Comparison of ENCODE assay signal across 13 mouse cellular contexts in genomic region chr7:101870629-101871028, GRCm38 (mm10). TPM values are rescaled to one million over a fixed set of nuclear protein-coding genes. Genes with fewer than 3 reads are reported as not detected.
DNase-seq lines count a peak whose midpoint lies in the region; ATAC-seq and TF ChIP-seq lines count a peak whose summit lies in the region.
"Had no signal": no experiment of that assay in that cellular context is flagged by ENCODE, and none has a peak within 500 bp of the region (broad histone marks: within the 10 kb centered on the region; RNA-seq: fewer than 3 reads in every experiment).

Gene Folr1, minus strand, starts transcription at chr7:101870788.

- no peaks in the 10 kb centered on the region for H3K36me3 ChIP-seq in lung, embryonic 14.5 days (ENCODE audit: insufficient read depth)
- H3K36me3 ChIP-seq in hindbrain, embryonic 11.5 days (ENCODE audit: control insufficient read depth, insufficient read depth, low read length): no peaks in the 10 kb centered on the region
- H3K36me3 ChIP-seq in kidney, adult 2 months (ENCODE audit: control insufficient read depth, insufficient read depth, low read length): no peaks in the 10 kb centered on the region; the same call in 1 of the 2 replicates
- no peaks in the 10 kb centered on the region for H3K36me3 ChIP-seq in midbrain, embryonic 16.5 days (ENCODE audit: control insufficient read depth, insufficient read depth, low read length)
- H3K36me3 ChIP-seq: G1E; neural tube, embryonic 12.5 days had no signal

- peak within 1 kb of the TSS; percentile 33; the same call in 1 of the 2 replicates for H3K27ac ChIP-seq in lung, embryonic 14.5 days (ENCODE audit: low read depth)
- no peak within 1 kb of the TSS for H3K27ac ChIP-seq in hindbrain, embryonic 11.5 days (ENCODE audit: low read depth, low read length)
- H3K27ac ChIP-seq in kidney, adult 2 months (ENCODE audit: insufficient read depth, low read depth, low read length): peak within 1 kb of the TSS; percentile 84
- no peak within 1 kb of the TSS for H3K27ac ChIP-seq in midbrain, embryonic 16.5 days (ENCODE audit: low read length)
- H3K27ac ChIP-seq: neural tube, embryonic 12.5 days had no signal

- H3K9me3 ChIP-seq in lung, embryonic 14.5 days (ENCODE audit: low read depth, low read length): no peaks in the 10 kb centered on the region
- H3K9me3 ChIP-seq in hindbrain, embryonic 11.5 days (ENCODE audit: control insufficient read depth, low read length): no peaks in the 10 kb centered on the region
- no peaks in the 10 kb centered on the region for H3K9me3 ChIP-seq in midbrain, embryonic 16.5 days (replicated peaks; ENCODE audit: control insufficient read depth, low read length, poor library complexity, severe bottlenecking)
- H3K9me3 ChIP-seq: G1E; neural tube, embryonic 12.5 days had no signal

- TF ChIP-seq POLR2A in kidney, adult 2 months (IDR thresholded peaks at IDR 0.05; ENCODE audit: low read depth, low read length): no peak

- WGBS in lung, embryonic 14.5 days: 64% methylated on average over 2 of the region's 2 CpGs
- 66% methylated on average over 2 of the region's 2 CpGs for WGBS in hindbrain, embryonic 11.5 days
- 46% methylated on average over 2 of the region's 2 CpGs for WGBS in kidney, adult 2 months
- WGBS in midbrain, embryonic 16.5 days: 74% methylated on average over 2 of the region's 2 CpGs

- no peak within 1 kb of the TSS for H3K9ac ChIP-seq in lung, embryonic 14.5 days
- H3K9ac ChIP-seq in hindbrain, embryonic 11.5 days (ENCODE audit: low read depth, low read length): no peak within 1 kb of the TSS
- no peak within 1 kb of the TSS for H3K9ac ChIP-seq in midbrain, embryonic 16.5 days (ENCODE audit: low read depth, low read length)
- H3K9ac ChIP-seq: neural tube, embryonic 12.5 days had no signal

- H3K4me3 ChIP-seq in lung, embryonic 14.5 days (ENCODE audit: low read depth, low read length): no peak within 1 kb of the TSS
- no peak within 1 kb of the TSS for H3K4me3 ChIP-seq in hindbrain, embryonic 11.5 days (ENCODE audit: low read depth, low read length)
- H3K4me3 ChIP-seq in kidney, adult 2 months (ENCODE audit: insufficient read depth, low read depth, low read length): peak within 1 kb of the TSS; percentile 51
- no peak within 1 kb of the TSS for H3K4me3 ChIP-seq in midbrain, embryonic 16.5 days (ENCODE audit: low read depth, low read length)
- H3K4me3 ChIP-seq: neural tube, embryonic 12.5 days had no signal

- no peaks in the 10 kb centered on the region for H3K4me1 ChIP-seq in lung, embryonic 14.5 days (ENCODE audit: insufficient read depth)
- H3K4me1 ChIP-seq in hindbrain, embryonic 11.5 days (replicated peaks; ENCODE audit: control insufficient read depth, insufficient read depth, low read length): no peaks in the 10 kb centered on the region
- H3K4me1 ChIP-seq in kidney, adult 2 months (ENCODE audit: control insufficient read depth, insufficient read depth, low read length): peaks cover 13% of the 10 kb centered on the region; the same call in 1 of the 2 replicates
- H3K4me1 ChIP-seq in midbrain, embryonic 16.5 days (ENCODE audit: control insufficient read depth, insufficient read depth, low read length): no peaks in the 10 kb centered on the region
- H3K4me1 ChIP-seq: neural tube, embryonic 12.5 days had no signal

- no peak for DNase-seq in lung, embryonic 14.5 days
- no peak for DNase-seq in lung, postnatal 14 days
- DNase-seq in hindbrain, embryonic 11.5 days (ENCODE audit: low spot score): no peak
- peak; percentile 90 for DNase-seq in kidney, adult 2 months
- no peak for DNase-seq in urinary bladder, postnatal 25 days (ENCODE audit: low spot score)
- DNase-seq: cerebellum, postnatal 14 days; lung, adult 18-20 months; right cerebral cortex, postnatal 4 days; thymus, postnatal 25 days had no signal

- H3K4me2 ChIP-seq in lung, embryonic 14.5 days: no peak within 1 kb of the TSS
- H3K4me2 ChIP-seq in hindbrain, embryonic 11.5 days (replicated peaks; ENCODE audit: low read depth, low read length): no peak within 1 kb of the TSS
- no peak within 1 kb of the TSS for H3K4me2 ChIP-seq in midbrain, embryonic 16.5 days (ENCODE audit: low read length)
- H3K4me2 ChIP-seq: neural tube, embryonic 12.5 days had no signal

- no peak for ATAC-seq in lung, embryonic 14.5 days (ENCODE audit: insufficient read depth)
- ATAC-seq in hindbrain, embryonic 11.5 days (ENCODE audit: low FRiP score): no peak
- ATAC-seq in midbrain, embryonic 16.5 days: no peak
- no peak for ATAC-seq in frontal cortex, adult (ENCODE audit: low TSS enrichment)

- no peak for TF ChIP-seq CTCF in lung, embryonic 14.5 days (IDR thresholded peaks at IDR 0.05; ENCODE audit: low read depth)
- no peak for TF ChIP-seq CTCF in kidney, adult 2 months (conservative IDR thresholded peaks at IDR 0.05; ENCODE audit: insufficient read depth, insufficient read length, low read depth, low read length)

- H3K27me3 ChIP-seq in lung, embryonic 14.5 days (ENCODE audit: insufficient read depth, low read length): no peaks in the 10 kb centered on the region
- H3K27me3 ChIP-seq in hindbrain, embryonic 11.5 days (ENCODE audit: control insufficient read depth, insufficient read depth, low read length): no peaks in the 10 kb centered on the region
- no peaks in the 10 kb centered on the region for H3K27me3 ChIP-seq in kidney, adult 2 months (replicated peaks; ENCODE audit: control insufficient read depth, insufficient read depth, low read length)
- H3K27me3 ChIP-seq in midbrain, embryonic 16.5 days (ENCODE audit: control insufficient read depth, insufficient read depth, low read depth, low read length): no peaks in the 10 kb centered on the region
- H3K27me3 ChIP-seq: neural tube, embryonic 12.5 days had no signal

RNA-seq across cellular contexts. Expression of gene Folr1, which starts in this region (rescaled TPM):
- 0.20 and 0.73 TPM in 2 replicates for polyA plus RNA-seq in lung, embryonic 14.5 days (2014; fragmentation: Nextera tagmentation; extraction: Ambion mirVana)
- polyA plus RNA-seq in hindbrain, embryonic 11.5 days (2014; fragmentation: Nextera tagmentation; extraction: Ambion mirVana): 11.5 and 12.1 TPM in 2 replicates
- 942 and 1,044 TPM in 2 replicates for polyA plus RNA-seq in kidney, adult 2 months (2012; rRNA removed)
- polyA plus RNA-seq in midbrain, embryonic 16.5 days (2015; fragmentation: Nextera tagmentation; extraction: Ambion mirVana): 23.7 and 24.2 TPM in 2 replicates
- polyA plus RNA-seq: G1E had no signal

Comparison
In these comparisons a context has a peak if more than half of its experiments do, and no peak if none do; other contexts are left out.
1. RNA of gene Folr1 (polyA plus RNA-seq): 942 to 1,044 TPM in kidney, adult 2 months; 23.7 to 24.2 TPM in midbrain, embryonic 16.5 days, 11.5 to 12.1 TPM in hindbrain, embryonic 11.5 days and 0.20 to 0.73 TPM in lung, embryonic 14.5 days; every median in the first group is over 10 times any median in the second.
2. H3K27ac ChIP-seq: peak in lung, embryonic 14.5 days (single experiment) and kidney, adult 2 months (single experiment); none in hindbrain, embryonic 11.5 days (single experiment) and midbrain, embryonic 16.5 days (single experiment).